Mouse (Mus musculus): ENCODE results near the gene Lpcat3. TPM values are rescaled to one million over a fixed set of nuclear protein-coding genes. Genes with fewer than 3 reads are reported as not detected.
"Not testable (repeated sequence)": the region's sequence is repeated elsewhere in the genome, so short reads cannot be mapped to it uniquely, and the experiment has no call there.

The Lpcat3 gene
- polyA plus RNA-seq (2016; fragmentation: Nextera tagmentation; extraction: Ambion mirVana): 45.3 and 48.6 TPM in 2 replicates

- Histone ChIP-seq H3K27ac (peak within 1 kb of the TSS; percentile 84), H3K4me1 (peaks cover 12% of the 10 kb centered on the region), H3K4me3 (peak within 1 kb of the TSS; percentile 69), H3K4me2 (replicated peaks) (peak within 1 kb of the TSS; percentile 75), H3K9ac (peak within 1 kb of the TSS; percentile 61), H3K9me3 (replicated peaks) (no peaks in the 10 kb centered on the region), H3K36me3 (no peaks in the 10 kb centered on the region), H3K27me3 (no peaks in the 10 kb centered on the region)
- ATAC-seq (ENCODE audit: low FRiP score): peak; percentile 98
- WGBS: under 1% methylated on average over 78 of the region's 87 CpGs
Measured at GRCm38 (mm10) chr6:124662477-124663423, at the start of gene Lpcat3. Gene Lpcat3 (plus strand): TSS chr6:124663027.

- Histone ChIP-seq H3K9me3 (replicated peaks) (no peaks in the 10 kb centered on the region), H3K4me3 (no peak overlapping the region), H3K27me3 (no peaks in the 10 kb centered on the region), H3K4me1 (no peaks in the 10 kb centered on the region), H3K9ac (no peak overlapping the region), H3K4me2 (replicated peaks) (no peak overlapping the region), H3K36me3 (no peaks in the 10 kb centered on the region), H3K27ac (no peak overlapping the region)
- 90% methylated on average over 13 of the region's 13 CpGs for WGBS
- no peak for ATAC-seq (ENCODE audit: low FRiP score)
Measured at GRCm38 (mm10) chr6:124625612-124626011, 37.2 kb upstream of the Lpcat3 start.

GRCm38 (mm10) chr6:124626184-124626583, 36.6 kb upstream of the Lpcat3 start:
- not testable (repeated sequence) for H3K9ac ChIP-seq; H3K27ac ChIP-seq; H3K4me3 ChIP-seq; H3K27me3 ChIP-seq; ATAC-seq (ENCODE audit: low FRiP score); H3K36me3 ChIP-seq; H3K4me2 ChIP-seq (replicated peaks); H3K9me3 ChIP-seq (replicated peaks); H3K4me1 ChIP-seq
- 50% methylated on average over 1 of the region's 1 CpGs for WGBS

- Histone ChIP-seq H3K4me3 (no peak overlapping the region), H3K9me3 (replicated peaks) (no peaks in the 10 kb centered on the region), H3K27ac (no peak overlapping the region), H3K4me1 (no peaks in the 10 kb centered on the region), H3K9ac (no peak overlapping the region), H3K36me3 (no peaks in the 10 kb centered on the region), H3K4me2 (replicated peaks) (no peak overlapping the region), H3K27me3 (no peaks in the 10 kb centered on the region)
- ATAC-seq (ENCODE audit: low FRiP score): no peak
- 88% methylated on average over 4 of the region's 4 CpGs for WGBS
Measured at GRCm38 (mm10) chr6:124630763-124631162, 32.1 kb upstream of the Lpcat3 start.

- not testable (repeated sequence) for H3K4me2 ChIP-seq (replicated peaks); H3K27ac ChIP-seq; ATAC-seq (ENCODE audit: low FRiP score); H3K4me3 ChIP-seq; H3K36me3 ChIP-seq; H3K9me3 ChIP-seq (replicated peaks); H3K4me1 ChIP-seq; H3K27me3 ChIP-seq; H3K9ac ChIP-seq
- WGBS: 84% methylated on average over 2 of the region's 2 CpGs
Measured at GRCm38 (mm10) chr6:124635985-124636384, 26.8 kb upstream of the Lpcat3 start, which contains the start of gene C1s2. Gene C1s2 (minus strand): TSS chr6:124636085.

GRCm38 (mm10) chr6:124636858-124637460, 25.9 kb upstream of the Lpcat3 start:
- not testable (repeated sequence) for H3K36me3 ChIP-seq; H3K27ac ChIP-seq; H3K9ac ChIP-seq; H3K4me3 ChIP-seq; H3K9me3 ChIP-seq (replicated peaks); H3K4me2 ChIP-seq (replicated peaks); ATAC-seq (ENCODE audit: low FRiP score); H3K27me3 ChIP-seq; H3K4me1 ChIP-seq
- 45% methylated on average over 6 of the region's 6 CpGs for WGBS

GRCm38 (mm10) chr6:124640041-124640440, 22.8 kb upstream of the Lpcat3 start:
- H3K36me3 ChIP-seq: no peaks in the 10 kb centered on the region
- no peaks in the 10 kb centered on the region for H3K9me3 ChIP-seq (replicated peaks)
- ATAC-seq (ENCODE audit: low FRiP score): no peak
- H3K4me1 ChIP-seq: no peaks in the 10 kb centered on the region
- no peak overlapping the region for H3K4me3 ChIP-seq
- H3K27me3 ChIP-seq: no peaks in the 10 kb centered on the region
- no peak overlapping the region for H3K27ac ChIP-seq
- H3K4me2 ChIP-seq (replicated peaks): no peak overlapping the region
- WGBS: 87% methylated on average over 3 of the region's 4 CpGs
- no peak overlapping the region for H3K9ac ChIP-seq

- no peak for ATAC-seq (ENCODE audit: low FRiP score)
- H3K27ac ChIP-seq: no peak overlapping the region
- H3K27me3 ChIP-seq: no peaks in the 10 kb centered on the region
- H3K4me3 ChIP-seq: no peak overlapping the region
- 37% methylated on average over 8 of the region's 8 CpGs for WGBS
- no peaks in the 10 kb centered on the region for H3K9me3 ChIP-seq (replicated peaks)
- no peaks in the 10 kb centered on the region for H3K4me1 ChIP-seq
- no peak overlapping the region for H3K4me2 ChIP-seq (replicated peaks)
- no peak overlapping the region for H3K9ac ChIP-seq
- no peaks in the 10 kb centered on the region for H3K36me3 ChIP-seq
Measured at GRCm38 (mm10) chr6:124640997-124641396, 21.8 kb upstream of the Lpcat3 start.

GRCm38 (mm10) chr6:124646394-124646793, 16.4 kb upstream of the Lpcat3 start:
- WGBS: 73% methylated on average over 1 of the region's 1 CpGs
- no peak for ATAC-seq (ENCODE audit: low FRiP score)
- H3K36me3 ChIP-seq: no peaks in the 10 kb centered on the region

GRCm38 (mm10) chr6:124655893-124656292, 6.9 kb upstream of the Lpcat3 start:
- Histone ChIP-seq H3K4me2 (replicated peaks) (no peak overlapping the region), H3K27ac (no peak overlapping the region), H3K9ac (no peak overlapping the region), H3K27me3 (no peaks in the 10 kb centered on the region), H3K9me3 (replicated peaks) (no peaks in the 10 kb centered on the region), H3K4me1 (no peaks in the 10 kb centered on the region), H3K36me3 (no peaks in the 10 kb centered on the region), H3K4me3 (no peak overlapping the region)
- 64% methylated on average over 6 of the region's 6 CpGs for WGBS
- no peak for ATAC-seq (ENCODE audit: low FRiP score)

More at GRCm38 (mm10) chr6:124646394-124646793, 16.4 kb upstream of the Lpcat3 start:
- no peak overlapping the region for H3K27ac ChIP-seq
- no peak overlapping the region for H3K9ac ChIP-seq
- no peak overlapping the region for H3K4me3 ChIP-seq
- H3K4me1 ChIP-seq: no peaks in the 10 kb centered on the region
- 0 out of 2 replicates have a peak, but pooled peaks cover 4% of the 10 kb centered on the region for H3K9me3 ChIP-seq (replicated peaks)
- H3K27me3 ChIP-seq: no peaks in the 10 kb centered on the region
- H3K4me2 ChIP-seq (replicated peaks): no peak overlapping the region

- 93% methylated on average over 2 of the region's 2 CpGs for WGBS
- Histone ChIP-seq H3K4me3 (no peak overlapping the region), H3K9ac (no peak overlapping the region), H3K27me3 (no peaks in the 10 kb centered on the region), H3K27ac (no peak overlapping the region), H3K4me2 (replicated peaks) (no peak overlapping the region), H3K9me3 (replicated peaks) (no peaks in the 10 kb centered on the region), H3K36me3 (no peaks in the 10 kb centered on the region), H3K4me1 (peaks cover 4% of the 10 kb centered on the region; the same call in 1 of the 2 replicates)
- no peak for ATAC-seq (ENCODE audit: low FRiP score)
Measured at GRCm38 (mm10) chr6:124658067-124658466, 4.8 kb upstream of the Lpcat3 start.

- H3K36me3 ChIP-seq: no peaks in the 10 kb centered on the region
- no peak overlapping the region for H3K9ac ChIP-seq
- peaks cover 12% of the 10 kb centered on the region for H3K4me1 ChIP-seq
- no peaks in the 10 kb centered on the region for H3K9me3 ChIP-seq (replicated peaks)
- ATAC-seq (ENCODE audit: low FRiP score): no peak
- H3K4me3 ChIP-seq: no peak overlapping the region
- H3K4me2 ChIP-seq (replicated peaks): no peak overlapping the region
- WGBS: 93% methylated on average over 4 of the region's 4 CpGs
- H3K27me3 ChIP-seq: no peaks in the 10 kb centered on the region
- no peak overlapping the region for H3K27ac ChIP-seq
Measured at GRCm38 (mm10) chr6:124661156-124661806, 1.5 kb upstream of the Lpcat3 start.
